Mouse (Mus musculus): Measurements from ENCODE around the gene Mbnl2.
A peak's percentile ranks its signal among the peaks of the same experiment; 100 is the strongest.

The Mbnl2 gene

DNA sequence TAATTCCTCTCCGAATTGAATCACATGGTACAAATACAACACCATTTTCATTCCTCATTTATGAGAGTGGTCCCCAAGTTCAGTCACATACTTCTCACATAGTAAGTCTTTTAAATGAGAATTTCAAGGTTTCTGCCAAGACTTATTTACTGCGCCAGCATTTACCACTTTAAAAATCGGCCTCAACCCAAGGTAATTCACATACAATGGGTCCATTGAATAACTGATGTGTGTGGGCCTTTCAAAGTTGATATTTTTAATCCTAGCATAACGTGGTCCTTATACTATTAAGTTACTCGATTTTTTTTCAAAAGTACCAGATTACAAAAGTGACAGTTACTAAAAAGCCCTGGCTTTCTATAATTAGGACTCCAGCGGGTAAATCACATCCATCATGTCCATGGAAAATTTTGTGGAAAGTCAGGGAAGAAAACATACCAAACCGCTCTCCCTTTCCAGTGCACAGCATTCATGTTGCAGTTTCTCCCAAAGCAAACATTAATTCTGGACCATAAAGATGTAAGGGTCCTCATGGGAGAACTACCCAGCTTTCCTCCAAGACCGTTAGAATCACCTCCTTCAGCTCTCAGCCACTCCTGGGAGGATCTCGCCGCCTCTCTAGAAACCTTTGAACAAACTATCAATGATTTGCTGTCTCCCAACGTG, 107.8 kb downstream of the Mbnl2 start:
- no peak for DNase-seq (ENCODE audit: low spot score)

DNA sequence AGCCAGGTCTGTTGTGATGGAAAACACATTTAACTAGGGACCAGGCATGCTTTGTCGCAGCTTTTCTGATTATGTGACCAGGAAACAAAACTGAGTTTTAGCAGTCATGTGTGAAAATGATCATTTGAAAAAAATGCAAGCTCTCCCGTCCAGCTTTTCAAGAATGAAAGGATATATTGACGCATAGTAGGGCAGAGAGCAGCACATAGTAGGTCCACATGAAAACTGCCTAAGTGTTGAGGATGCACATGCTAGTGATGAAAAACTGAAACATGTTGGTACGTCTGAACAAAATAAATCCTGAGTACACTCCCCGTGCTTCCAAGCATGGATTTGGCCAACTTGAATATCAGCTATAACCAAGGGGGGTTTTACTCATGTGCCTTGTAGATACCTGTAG, 109.1 kb downstream of the Mbnl2 start:
- no peak for DNase-seq (ENCODE audit: low spot score)

DNA sequence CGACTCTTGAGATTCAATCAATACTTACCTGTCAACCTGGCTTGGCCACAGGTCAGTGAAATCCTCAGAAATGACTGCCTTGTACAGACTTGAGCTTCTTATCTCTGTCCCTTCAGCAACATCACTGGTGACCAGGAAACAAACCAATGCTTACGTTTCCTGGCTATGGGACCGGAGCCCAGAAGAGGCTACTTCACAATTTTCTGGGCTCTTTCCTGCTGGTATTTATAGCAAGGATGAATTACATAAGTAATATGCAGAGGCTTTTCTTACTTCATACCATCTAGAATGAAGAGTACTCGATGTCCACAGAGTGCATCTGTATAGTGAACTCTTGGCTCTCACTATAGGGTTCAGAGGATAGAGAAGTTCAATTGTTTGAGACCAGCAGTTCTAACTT, 111.8 kb downstream of the Mbnl2 start:
- no peak for DNase-seq (ENCODE audit: low spot score)

DNA sequence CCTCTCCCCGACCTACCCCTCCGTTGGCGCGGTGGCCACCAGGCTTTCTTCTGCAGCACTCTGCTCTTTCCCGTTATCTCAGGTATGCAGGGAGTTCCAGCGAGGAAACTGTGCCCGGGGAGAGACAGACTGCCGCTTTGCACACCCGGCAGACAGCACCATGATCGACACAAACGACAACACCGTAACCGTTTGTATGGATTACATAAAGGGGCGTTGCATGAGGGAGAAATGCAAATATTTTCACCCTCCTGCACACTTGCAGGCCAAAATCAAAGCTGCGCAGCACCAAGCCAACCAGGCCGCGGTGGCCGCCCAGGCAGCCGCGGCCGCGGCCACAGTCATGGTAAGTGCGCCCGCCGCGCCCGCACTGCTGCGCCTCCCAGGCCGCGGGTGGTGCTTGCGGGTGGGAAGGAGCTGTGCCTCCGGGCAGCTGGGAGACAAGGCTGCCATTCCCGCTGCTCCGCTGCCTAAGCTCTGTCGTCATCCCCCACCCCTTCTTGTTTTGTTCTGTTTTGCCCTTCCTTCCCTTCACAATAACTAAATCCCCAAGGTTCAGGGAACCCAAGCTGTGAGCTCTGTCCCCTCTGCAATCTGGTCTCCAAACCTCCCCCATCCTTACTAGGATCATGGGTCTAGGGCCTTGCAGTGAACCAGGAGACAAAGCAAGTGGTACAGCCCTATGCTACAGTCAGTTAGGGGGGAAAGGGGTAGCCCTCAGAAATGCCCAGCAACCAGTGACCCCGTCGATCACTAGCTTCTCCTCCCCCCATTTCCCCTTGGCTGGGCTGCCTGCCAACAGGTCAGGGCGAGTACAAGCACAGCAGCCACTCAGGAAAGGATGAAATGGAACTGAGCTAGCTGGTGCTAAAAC, 113.6 kb downstream of the Mbnl2 start:
- DNase-seq (ENCODE audit: low spot score): no peak

DNA sequence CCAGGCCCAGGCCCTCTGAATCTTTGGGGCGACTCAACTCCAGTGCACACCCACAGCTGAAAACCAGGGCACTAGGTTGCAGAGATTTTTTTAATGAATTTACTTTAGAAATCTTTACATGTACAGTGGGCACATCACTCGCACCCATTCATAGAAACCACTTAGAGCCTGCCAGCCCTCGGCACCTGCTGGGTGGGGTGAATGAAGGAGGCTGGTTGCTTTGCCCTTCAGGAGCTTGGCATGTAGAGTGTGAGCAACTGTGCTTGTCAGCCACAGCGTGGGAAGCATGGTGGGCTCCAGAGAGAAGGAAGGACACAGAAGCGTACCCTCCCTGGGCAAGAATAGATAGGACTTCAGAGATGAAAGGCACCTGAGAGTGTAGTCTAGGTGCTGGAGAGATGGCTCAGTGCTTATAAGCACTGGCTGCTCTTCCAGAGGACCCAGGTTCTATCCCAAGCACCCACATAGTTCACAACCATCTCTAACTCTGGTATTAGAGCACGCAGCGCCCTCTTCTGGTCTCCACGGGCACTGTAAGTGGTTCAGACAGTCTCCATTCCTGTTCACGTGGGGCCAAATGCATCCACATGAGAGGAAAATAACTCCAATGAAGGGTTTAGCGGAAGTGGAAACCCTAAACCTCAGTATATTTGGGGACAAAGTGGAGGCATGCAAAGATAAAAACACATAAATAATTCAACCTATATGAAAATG, 114.9 kb downstream of the Mbnl2 start:
- DNase-seq (ENCODE audit: low spot score): no peak

DNA sequence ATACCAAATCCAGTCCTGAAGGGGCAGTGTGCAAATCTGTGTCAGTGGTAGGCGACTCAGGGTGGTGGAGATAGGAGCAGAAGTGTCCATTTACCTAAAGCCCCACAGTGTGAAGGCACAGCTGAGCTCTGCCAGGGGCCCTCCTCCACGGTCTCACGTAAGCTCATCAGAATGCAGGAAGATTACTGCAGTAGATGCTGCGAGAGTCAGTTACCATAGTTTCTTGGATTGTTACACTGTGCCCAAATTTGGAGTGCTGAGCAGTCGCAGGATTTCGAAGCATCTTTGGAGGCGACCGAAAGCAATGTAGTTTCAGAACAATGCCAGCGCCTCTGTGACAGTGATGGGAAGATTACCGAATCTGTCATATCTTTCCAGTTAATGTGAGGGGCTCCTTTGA, 116.2 kb downstream of the Mbnl2 start:
- no peak for DNase-seq (ENCODE audit: low spot score)

DNA sequence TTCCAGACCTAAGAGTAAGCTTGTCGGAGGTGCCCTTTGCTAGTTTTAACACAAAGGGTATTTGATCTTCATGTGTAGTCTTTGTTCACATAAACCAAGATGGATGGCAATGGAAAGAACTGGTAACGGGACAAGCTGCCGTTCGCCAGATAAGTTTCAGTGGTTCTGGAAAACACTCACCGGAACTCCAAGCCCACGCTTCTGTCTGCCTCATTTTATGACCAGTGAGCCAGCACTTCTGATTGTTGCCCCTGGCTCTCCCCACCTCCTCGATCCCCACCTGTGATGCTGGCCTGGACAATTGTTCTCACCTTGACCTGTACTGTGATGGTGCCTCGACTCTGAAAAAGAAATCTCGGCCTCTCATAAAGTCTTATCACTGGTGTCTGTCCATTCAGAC, 117.0 kb downstream of the Mbnl2 start:
- DNase-seq (ENCODE audit: low spot score): no peak

DNA sequence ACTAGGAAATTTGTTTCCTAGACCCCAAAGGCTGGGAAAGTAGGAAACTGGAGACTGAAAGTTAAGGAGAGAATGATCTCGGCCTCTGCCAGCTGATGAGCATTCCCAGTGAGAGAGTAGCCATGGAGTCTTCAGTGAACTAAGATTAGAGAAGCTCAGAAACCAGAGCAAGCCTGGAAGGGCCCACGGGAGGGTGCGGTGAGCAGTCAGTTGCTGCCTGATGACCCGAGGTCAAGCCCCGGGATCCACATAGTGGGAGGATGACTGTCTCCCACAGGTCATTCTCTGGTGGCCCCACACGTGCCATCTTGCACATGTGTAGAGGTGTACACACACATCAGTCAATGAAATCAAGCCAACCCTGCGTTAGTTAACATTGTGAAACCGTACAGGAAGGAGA, 118.0 kb downstream of the Mbnl2 start:
- DNase-seq (ENCODE audit: low spot score): no peak

DNA sequence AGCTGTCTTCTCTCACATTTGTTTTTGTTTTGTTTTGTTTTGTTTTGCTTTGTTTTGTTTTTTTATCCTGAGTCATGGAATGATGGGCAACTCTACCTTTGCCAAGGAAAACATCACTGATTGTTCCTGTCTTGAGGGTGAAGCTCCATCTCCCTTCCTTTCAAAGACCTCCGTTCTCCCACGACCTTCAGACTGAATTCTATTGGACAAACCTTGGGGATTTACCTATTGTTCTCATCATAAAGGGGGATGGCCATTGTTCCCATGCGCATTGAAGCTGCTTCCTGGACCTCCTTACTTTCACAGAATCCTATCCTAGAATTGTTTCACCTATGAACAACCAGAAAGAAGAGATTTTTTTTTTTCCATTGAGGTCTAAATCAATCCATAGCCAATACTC, 118.7 kb downstream of the Mbnl2 start:
- no peak for DNase-seq (ENCODE audit: low spot score)

DNA sequence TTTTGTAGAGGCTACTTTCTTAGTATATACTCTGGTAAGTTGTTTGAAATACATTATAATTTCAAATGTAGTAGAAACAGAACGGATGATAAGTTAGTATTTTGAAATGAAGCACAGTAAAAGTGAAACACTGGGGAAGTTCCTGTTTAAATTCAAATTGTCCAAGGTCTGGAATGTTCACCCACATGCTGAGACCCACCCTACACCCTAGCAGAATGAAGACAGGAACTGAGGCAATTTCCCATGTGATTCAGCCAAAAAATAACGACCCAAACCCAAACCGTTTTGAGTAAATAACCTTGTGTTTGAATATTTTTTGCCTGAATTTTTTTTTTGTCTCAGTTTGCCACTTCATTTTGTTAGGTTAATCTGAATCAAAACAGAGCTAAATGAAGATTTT, 119.4 kb downstream of the Mbnl2 start:
- DNase-seq (ENCODE audit: low spot score): no peak

DNA sequence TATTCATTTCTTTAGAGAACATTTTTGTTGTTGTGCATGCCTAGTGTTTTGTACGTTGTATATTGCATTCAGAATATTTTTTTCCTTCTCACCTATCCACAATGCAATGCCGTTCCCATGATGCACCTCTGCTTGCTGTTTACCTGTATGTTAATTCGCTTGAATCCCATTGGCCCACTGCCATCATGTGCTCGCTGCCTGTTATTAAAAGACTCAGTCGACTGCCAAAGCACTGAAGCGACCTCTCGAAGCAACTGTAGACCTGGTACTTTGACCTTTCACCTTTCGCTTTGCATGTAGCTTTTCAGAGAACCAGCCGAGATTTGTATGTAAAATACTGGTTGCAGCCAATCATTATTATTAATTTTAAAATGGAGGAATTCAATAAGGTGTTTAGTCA, 120.0 kb downstream of the Mbnl2 start:
- no peak for DNase-seq (ENCODE audit: low spot score)

DNA sequence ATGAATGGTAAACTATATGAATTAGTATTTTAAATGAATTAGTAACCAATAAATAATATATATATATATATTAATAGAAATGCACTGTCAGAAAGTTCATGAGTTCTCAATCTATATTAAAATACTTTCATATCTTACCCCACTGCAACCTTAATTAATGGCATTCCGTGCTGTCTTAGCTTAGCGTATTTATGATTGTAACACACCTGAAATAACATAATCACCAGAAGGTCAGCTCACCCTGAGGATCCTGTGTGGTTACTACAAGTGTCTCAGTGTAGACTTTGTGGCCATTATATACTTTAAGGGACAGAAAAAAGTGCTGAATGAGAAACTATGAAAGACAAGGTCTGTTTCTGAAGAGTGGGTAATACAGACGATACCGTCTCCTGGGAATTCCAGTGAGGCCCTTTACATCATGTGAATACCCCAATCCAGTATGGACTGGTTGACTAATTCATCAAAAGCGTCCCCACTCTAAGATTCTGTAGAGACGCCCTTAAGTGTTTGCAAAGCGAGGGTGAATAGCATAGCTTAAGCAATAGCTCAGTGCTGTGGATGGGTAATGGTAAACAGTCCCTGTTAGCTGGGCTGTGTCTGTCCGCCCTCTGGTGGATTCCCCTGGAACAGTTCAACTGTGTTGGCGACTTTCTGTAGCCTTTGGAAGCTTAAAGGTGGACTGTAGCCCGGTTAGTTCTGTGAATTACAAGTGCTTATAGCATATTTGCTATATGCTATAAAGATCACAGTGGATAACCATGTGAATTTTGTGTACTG, 122.6 kb downstream of the Mbnl2 start:
- DNase-seq (ENCODE audit: low spot score): peak; percentile 67

DNA sequence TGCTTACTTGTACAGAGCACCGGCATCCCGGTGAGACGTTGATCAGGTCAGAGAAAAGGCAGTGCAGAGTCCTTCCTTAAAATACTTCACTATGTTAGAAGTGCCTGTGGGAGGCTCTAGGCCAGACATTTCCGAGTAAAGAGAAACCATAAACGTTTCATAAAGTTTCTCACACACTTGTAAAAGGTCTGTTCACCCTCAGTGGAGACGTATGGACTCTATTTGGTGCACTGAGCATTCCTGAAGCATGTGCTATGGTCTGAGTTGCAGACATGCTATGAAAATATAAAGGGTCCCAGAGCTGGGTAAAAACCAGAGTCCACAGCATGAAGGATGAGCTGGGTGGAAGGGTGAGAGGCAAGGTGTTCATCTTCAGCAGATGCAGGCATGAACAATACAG, 124.1 kb downstream of the Mbnl2 start:
- DNase-seq (ENCODE audit: low spot score): no peak

DNA sequence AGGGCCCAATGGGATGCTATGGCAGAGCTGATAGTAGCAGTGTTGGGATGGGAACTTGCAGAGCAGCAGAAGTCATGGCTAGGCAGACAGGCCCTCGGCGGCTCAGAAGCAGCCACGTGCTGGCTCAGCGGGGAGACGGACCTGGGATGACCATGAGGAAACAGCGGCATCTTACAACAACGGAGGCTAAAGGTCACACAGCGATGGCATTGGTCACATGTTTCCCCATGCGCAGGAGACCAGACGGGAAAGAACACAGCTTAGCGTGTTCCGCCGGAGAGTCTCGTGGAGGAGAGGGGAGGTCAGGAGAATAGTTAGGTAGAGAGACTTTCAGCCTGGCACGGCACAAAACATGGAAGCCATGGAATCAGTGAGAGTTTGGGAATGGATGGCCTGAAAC, 125.7 kb downstream of the Mbnl2 start:
- no peak for DNase-seq (ENCODE audit: low spot score)

DNA sequence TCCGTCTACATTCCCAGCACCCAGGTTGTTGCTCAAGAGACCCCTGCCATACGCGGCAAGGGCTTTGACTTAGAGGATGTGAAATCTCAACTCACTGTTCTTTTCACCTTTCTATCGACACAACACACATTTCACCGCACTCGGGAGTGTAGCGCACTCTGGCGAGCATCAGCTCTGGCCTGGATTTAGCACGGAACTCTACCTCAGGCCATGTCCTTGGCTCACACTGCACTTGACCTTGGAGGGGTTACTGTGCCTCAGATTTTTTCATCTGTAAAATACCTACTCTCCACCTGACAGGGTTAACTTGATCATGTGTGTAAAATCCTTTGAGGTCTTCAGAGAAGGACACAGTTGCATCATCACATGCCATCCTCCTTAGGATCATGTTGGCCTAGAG, 127.2 kb downstream of the Mbnl2 start:
- DNase-seq (ENCODE audit: low spot score): no peak

DNA sequence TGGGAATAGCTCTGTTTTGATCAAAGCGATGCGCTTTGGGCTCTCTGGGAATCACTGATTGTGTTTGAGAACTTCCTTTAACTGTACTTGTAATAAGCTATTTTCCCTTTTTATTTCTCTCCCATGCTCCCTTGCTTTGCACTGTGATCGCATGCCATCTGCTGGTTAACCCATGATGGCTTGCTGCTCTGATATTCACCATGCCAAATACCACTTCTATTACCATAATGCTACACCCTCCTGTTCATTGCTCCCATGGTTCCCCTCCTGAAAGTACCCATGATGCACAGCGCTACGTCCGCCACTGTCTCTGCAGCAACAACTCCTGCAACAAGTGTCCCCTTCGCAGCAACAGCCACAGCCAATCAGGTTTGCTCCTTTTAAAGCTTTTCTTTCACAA, 128.9 kb downstream of the Mbnl2 start:
- DNase-seq (ENCODE audit: low spot score): no peak

DNA sequence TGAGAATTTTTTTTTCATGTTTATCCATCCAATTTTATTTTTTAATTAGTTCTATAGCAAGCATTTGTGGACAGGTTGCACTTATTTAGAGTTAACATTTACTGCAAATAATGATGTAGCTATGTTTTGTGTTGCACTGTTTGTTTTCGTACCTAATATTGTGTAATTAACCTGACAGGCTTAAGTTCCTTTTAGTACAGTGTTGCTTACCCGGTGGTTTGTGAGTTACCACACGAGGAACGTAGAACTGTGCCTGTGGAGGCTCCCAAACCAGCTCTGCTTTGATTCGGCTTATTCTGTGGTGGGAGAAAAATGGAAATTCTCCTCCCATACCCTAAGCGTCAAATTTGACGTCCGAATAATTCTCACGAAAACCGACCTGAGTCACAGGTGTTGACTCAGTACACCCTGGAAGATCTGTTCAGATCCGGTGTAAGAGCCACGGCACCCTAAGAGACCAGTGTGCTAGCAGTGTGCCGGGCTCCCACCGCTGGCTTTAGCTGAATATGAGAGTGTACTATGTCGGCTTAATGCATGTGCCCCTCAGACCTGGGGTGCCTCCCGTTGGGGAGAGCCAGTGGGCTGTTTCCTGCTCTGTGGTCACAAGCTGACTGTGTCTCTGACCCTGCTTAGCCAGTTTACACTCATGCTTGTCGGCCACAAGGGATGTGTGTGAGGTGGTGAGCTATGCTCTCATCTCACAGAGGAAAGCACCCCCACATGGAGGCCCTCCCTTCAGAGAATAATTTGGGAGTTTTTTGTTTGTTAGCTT, 129.5 kb downstream of the Mbnl2 start:
- peak; percentile 20 for DNase-seq (ENCODE audit: low spot score)

DNA sequence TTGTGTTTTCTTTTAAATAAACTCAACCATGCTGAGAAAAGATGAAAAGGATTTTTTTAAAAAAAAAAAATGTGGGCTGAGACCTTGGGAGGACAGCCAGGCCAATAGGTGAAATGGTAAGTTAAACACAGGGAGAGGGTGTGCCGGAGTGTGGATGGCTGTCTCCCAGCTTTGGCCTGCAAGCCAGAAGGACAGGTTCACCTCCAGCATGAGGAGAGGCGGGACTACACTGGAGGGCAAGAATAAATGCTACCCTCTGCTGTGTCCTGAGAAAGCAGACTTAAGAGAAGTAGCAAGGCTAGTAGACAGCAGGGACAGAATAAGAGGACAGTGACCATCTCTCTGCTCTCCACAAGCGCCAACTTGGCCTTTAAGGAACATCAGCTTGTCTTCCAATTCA, 130.1 kb downstream of the Mbnl2 start:
- DNase-seq (ENCODE audit: low spot score): no peak

DNA sequence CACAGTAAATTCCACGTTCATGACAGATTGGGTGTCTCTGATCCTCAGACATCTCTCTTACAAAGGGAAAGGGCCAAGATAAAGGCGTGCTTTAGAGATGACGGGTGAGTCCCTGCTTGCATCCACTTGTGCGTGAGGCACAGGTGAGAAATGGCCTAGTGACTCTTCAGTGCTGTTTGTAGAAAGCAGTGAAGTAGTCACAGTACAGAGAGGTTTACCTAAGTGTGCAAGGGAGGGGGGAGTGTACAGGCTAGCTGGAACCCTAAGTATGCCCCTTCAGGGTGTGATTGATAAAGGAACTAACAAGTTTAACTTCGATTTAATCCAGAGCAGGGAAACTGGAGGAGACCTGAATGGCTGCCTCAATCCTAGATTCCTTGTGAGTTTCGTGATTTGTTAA, 130.8 kb downstream of the Mbnl2 start:
- DNase-seq (ENCODE audit: low spot score): no peak

DNA sequence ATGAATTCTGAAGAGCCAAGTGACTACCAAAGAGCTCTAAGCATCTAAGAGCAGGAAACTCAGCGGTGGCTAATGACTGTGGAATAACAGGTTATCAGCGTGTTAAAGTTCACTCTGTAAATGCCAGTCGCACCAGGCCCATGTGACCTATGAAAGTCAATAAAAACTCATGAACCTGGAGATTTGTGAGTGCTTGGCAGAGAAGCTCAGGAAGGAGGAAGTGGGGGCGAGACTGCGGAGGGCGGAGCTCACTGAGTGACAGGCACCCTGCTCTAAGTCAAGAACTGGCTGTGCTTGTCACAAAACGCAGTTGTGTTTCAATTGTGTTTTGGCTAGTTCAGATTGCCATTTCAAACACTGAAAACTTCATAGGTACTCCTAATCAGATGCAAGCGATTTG, 131.4 kb downstream of the Mbnl2 start:
- peak; percentile 38 for DNase-seq (ENCODE audit: low spot score)

DNA sequence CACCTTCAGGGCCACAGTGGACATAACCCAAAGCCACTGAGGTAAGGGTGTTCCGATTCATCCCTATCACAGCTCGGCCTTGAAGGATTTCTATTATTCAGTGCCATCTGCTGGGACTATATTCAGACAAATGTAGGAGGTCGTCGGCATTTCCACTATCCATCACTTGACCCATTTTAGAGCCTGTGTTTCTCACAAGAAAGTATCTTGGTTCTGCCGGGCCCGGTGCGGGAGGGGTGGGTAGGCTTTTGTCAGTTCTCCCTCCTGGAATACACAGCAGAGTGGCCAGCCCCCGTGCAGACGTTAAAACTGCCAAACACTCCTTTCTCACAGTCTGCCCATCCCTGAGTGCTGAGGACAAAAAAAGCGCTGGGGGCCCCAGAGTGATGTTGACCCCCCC, 134.4 kb downstream of the Mbnl2 start:
- DNase-seq (ENCODE audit: low spot score): no peak

DNA sequence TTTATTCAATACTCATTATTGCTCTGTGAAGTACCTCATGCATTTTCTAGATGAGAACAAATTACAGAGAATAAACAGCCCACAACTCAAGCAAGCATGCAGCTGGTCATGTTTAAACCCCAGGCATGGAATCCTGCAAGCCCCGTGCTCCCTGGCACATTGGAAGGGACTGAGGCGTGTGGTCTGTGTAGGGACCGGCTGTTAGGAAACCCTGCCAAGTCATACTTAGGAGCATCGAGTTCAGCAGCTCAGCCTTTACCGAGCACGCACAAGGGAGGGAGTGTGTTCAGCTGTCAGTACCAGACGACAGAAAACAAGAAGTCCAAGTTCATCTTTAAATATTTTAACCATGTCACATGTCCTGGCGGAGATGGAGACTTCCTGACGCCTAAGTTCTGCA, 141.4 kb downstream of the Mbnl2 start:
- DNase-seq (ENCODE audit: low spot score): no peak

Measured in urinary bladder, postnatal 25 days (tissue).